Comparison of ENCODE assay signal across 9 mouse cellular contexts in the genomic region with DNA sequence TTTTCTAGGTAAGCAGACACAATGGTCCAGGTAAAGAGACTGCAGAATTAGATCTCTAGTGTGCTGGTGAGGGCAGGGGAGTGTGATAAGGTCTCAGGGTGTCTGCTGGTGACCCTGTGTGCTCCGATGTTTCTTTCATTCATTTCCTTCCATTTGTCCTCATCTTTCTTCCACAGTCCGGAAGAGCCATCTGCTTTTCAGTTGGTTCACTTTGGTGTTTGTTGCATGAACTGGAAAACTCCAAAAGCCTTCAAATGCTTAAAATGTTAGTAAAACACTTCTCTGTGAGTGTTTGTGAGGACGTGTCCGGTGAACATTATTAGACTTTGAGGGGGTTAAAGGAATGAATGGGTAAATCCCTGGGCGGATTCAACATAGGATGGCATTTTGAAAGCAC. TPM values are rescaled to one million over a fixed set of nuclear protein-coding genes. Genes with fewer than 3 reads are reported as not detected.
DNase-seq lines count a peak whose midpoint lies in the region; ATAC-seq and TF ChIP-seq lines count a peak whose summit lies in the region.
"Had no signal": no experiment of that assay in that cellular context is flagged by ENCODE, and none has a peak within 500 bp of the region (broad histone marks: within the 10 kb centered on the region; RNA-seq: fewer than 3 reads in every experiment).

No protein-coding gene starts in this region.

- TF ChIP-seq EP300 in liver, embryonic 14.5 days (IDR thresholded peaks at IDR 0.05; ENCODE audit: low read depth): no peak

- no peaks in the 10 kb centered on the region for H3K27me3 ChIP-seq in erythroblast, embryonic 14.5 days (ENCODE audit: control insufficient read depth)
- H3K27me3 ChIP-seq in forebrain, embryonic 11.5 days (ENCODE audit: control insufficient read depth, insufficient read depth, low read length): no peaks in the 10 kb centered on the region
- no peaks in the 10 kb centered on the region for H3K27me3 ChIP-seq in liver, embryonic 14.5 days (ENCODE audit: control insufficient read depth, insufficient read depth, low read length)

- H3K9ac ChIP-seq in forebrain, embryonic 11.5 days (ENCODE audit: low read length): peak overlapping the region; percentile 39; the same call in 1 of the 2 replicates
- peak overlapping the region; percentile 31 for H3K9ac ChIP-seq in liver, embryonic 14.5 days (replicated peaks)

- peak; percentile 72 for DNase-seq in A20 (ENCODE audit: low read depth, low spot score)
- no peak for DNase-seq in forebrain, embryonic 11.5 days (ENCODE audit: low spot score)
- DNase-seq in liver, embryonic 14.5 days (ENCODE audit: low read depth in 3 of 3, low spot score in 3 of 3): no peak
- no peak for DNase-seq in B cell, adult 2 months
- DNase-seq in ovary, postnatal 36 days (ENCODE audit: low spot score): no peak
- DNase-seq in right cerebral cortex, postnatal 10 days (ENCODE audit: low spot score in 2 of 2): no peak

- WGBS in forebrain, embryonic 11.5 days: 40% methylated on average over 5 of the region's 5 CpGs
- 45% methylated on average over 5 of the region's 5 CpGs for WGBS in liver, embryonic 14.5 days (ENCODE audit: insufficient replicate concordance)

- TF ChIP-seq CTCF in liver, embryonic 14.5 days (IDR thresholded peaks at IDR 0.05; ENCODE audit: low read depth): no peak

- ATAC-seq in erythroblast, adult 5-6 weeks (replicated peaks; ENCODE audit: low FRiP score, poor library complexity, severe bottlenecking): no peak
- ATAC-seq in forebrain, embryonic 11.5 days (replicated peaks; ENCODE audit: low FRiP score): no peak
- ATAC-seq in liver, embryonic 14.5 days (ENCODE audit: insufficient read depth): no peak

- H3K4me1 ChIP-seq in erythroblast, embryonic 14.5 days (ENCODE audit: control insufficient read depth): peaks cover 37% of the 10 kb centered on the region
- no peaks in the 10 kb centered on the region for H3K4me1 ChIP-seq in forebrain, embryonic 11.5 days (replicated peaks; ENCODE audit: control insufficient read depth, insufficient read depth, low read length)
- peaks cover 0 to 6% of the 10 kb centered on the region in 2 experiments; a peak in 2 of 4 replicates for H3K4me1 ChIP-seq in liver, embryonic 14.5 days (replicated peaks; ENCODE audit: control insufficient read depth in 2 of 2, insufficient read depth in 2 of 2, low read length in 1 of 2)

- H3K27ac ChIP-seq in forebrain, embryonic 11.5 days (ENCODE audit: low read depth, low read length): no peak overlapping the region
- H3K27ac ChIP-seq in liver, embryonic 14.5 days: no peak overlapping the region

- peak overlapping the region; percentile 67 for H3K4me3 ChIP-seq in erythroblast, embryonic 14.5 days (replicated peaks)
- peak overlapping the region; percentile 57 for H3K4me3 ChIP-seq in forebrain, embryonic 11.5 days (ENCODE audit: low read depth, low read length)
- peak overlapping the region; percentile 70 to 90 for H3K4me3 ChIP-seq in liver, embryonic 14.5 days (ENCODE audit: insufficient read depth in 1 of 2, low read depth in 2 of 2, low read length in 2 of 2)

- H3K4me2 ChIP-seq in forebrain, embryonic 11.5 days (ENCODE audit: low read depth, low read length, severe bottlenecking): peak overlapping the region; percentile 46; the same call in 1 of the 2 replicates
- peak overlapping the region; percentile 62 for H3K4me2 ChIP-seq in liver, embryonic 14.5 days (ENCODE audit: low read depth)

- H3K9me3 ChIP-seq in erythroblast, embryonic 14.5 days (ENCODE audit: control insufficient read depth, low read length): no peaks in the 10 kb centered on the region
- no peaks in the 10 kb centered on the region for H3K9me3 ChIP-seq in forebrain, embryonic 11.5 days (ENCODE audit: control insufficient read depth, low read length)
- H3K9me3 ChIP-seq in liver, embryonic 14.5 days (ENCODE audit: control insufficient read depth, low read length): no peaks in the 10 kb centered on the region

- no peaks in the 10 kb centered on the region for H3K36me3 ChIP-seq in erythroblast, embryonic 14.5 days (ENCODE audit: control insufficient read depth)
- no peaks in the 10 kb centered on the region for H3K36me3 ChIP-seq in forebrain, embryonic 11.5 days (ENCODE audit: control insufficient read depth, insufficient read depth, low read length)
- H3K36me3 ChIP-seq in liver, embryonic 14.5 days (replicated peaks; ENCODE audit: control insufficient read depth, insufficient read depth, low read depth): no peaks in the 10 kb centered on the region

RNA-seq across cellular contexts. Expression of a gene that starts 27.9 kb away (rescaled TPM):
- polyA plus RNA-seq in erythroblast, embryonic 14.5 days (2012): not detected in 2 replicates
- total RNA-seq in erythroblast, adult 5-6 weeks (2015; ENCODE audit: low replicate concordance): not detected in 2 replicates
- total RNA-seq in erythroblast, adult 5-6 weeks (2017; ENCODE audit: low replicate concordance): 0.68 and 1.8 TPM in 2 replicates
- polyA plus RNA-seq in forebrain, embryonic 11.5 days (2014; fragmentation: Nextera tagmentation; extraction: Ambion mirVana): not detected in 2 replicates
- 0.04 and 0.09 TPM in 2 replicates for polyA plus RNA-seq in liver, embryonic 14.5 days (2012; rRNA removed)
- 0.09 and 0.25 TPM in 2 replicates for polyA plus RNA-seq in liver, embryonic 14.5 days (2014; fragmentation: Nextera tagmentation; extraction: Ambion mirVana)
- total RNA-seq: left cerebral cortex, postnatal 25 days had no signal

RNA-seq across cellular contexts. Expression of a gene that starts 38.3 kb away (rescaled TPM):
- not detected in 2 replicates for polyA plus RNA-seq in erythroblast, embryonic 14.5 days (2012)
- not detected in 2 replicates for total RNA-seq in erythroblast, adult 5-6 weeks (2015; ENCODE audit: low replicate concordance)
- total RNA-seq in erythroblast, adult 5-6 weeks (2017; ENCODE audit: low replicate concordance): not detected in 2 replicates
- polyA plus RNA-seq in forebrain, embryonic 11.5 days (2014; fragmentation: Nextera tagmentation; extraction: Ambion mirVana): not detected in 2 replicates
- not detected in 2 replicates for polyA plus RNA-seq in liver, embryonic 14.5 days (2012; rRNA removed)
- not detected in 2 replicates for polyA plus RNA-seq in liver, embryonic 14.5 days (2014; fragmentation: Nextera tagmentation; extraction: Ambion mirVana)
- total RNA-seq: left cerebral cortex, postnatal 25 days had no signal
